Mouse (Mus musculus) bone marrow macrophage, adult 2 months (primary cell): ENCODE measurements around the gene Trpm3. TPM values are rescaled to one million over a fixed set of nuclear protein-coding genes. Genes with fewer than 3 reads are reported as not detected.

Experiments used
- H3K27ac ChIP-seq: 2 replicates; pipeline ENCODE4 v1.5.1; 2012; ENCODE audit warnings: low read depth, low read length; ENCODE audit not compliant: insufficient read depth
- H3K4me1 ChIP-seq: 2 replicates; pipeline ENCODE4 v1.6.1; 2012; ENCODE audit warnings: low read length; ENCODE audit not compliant: control insufficient read depth, insufficient read depth
- H3K4me3 ChIP-seq: 2 replicates; pipeline ENCODE4 v1.5.1; 2012; ENCODE audit warnings: mild to moderate bottlenecking, low read length, moderate library complexity; ENCODE audit not compliant: insufficient read depth
- CTCF ChIP-seq: IDR thresholded peaks from 2 replicates; pipeline ENCODE4 v1.5.1; 2012; ENCODE audit warnings: low read depth, mild to moderate bottlenecking, low read length, moderate library complexity
- POLR2A ChIP-seq: IDR thresholded peaks from 2 replicates; pipeline ENCODE4 v1.6.1; 2012; ENCODE audit warnings: mild to moderate bottlenecking, low read depth, low read length, borderline replicate concordance
- polyA plus RNA-seq: library from polyadenylated mRNA; stranded (reverse); fragments of >200 nt; gene quantifications from 2 replicates; pipeline ENCODE4 v1.2.4, GENCODE M21; 2012; ENCODE audit not compliant: missing spikeins, insufficient read depth, insufficient read length

Gene Trpm3
- polyA plus RNA-seq, 1 experiment = not detected

- H3K27ac ChIP-seq = no peak overlapping the region
- TF ChIP-seq POLR2A (no peak), CTCF (no peak)
Observed at GRCm38 (mm10) chr19:22940956-22941355, 802.1 kb downstream of the Trpm3 start.

GRCm38 (mm10) chr19:22952480-22952879 lies 813.6 kb downstream of the Trpm3 start:
- no peak overlapping the region for H3K4me3 ChIP-seq
- no peak overlapping the region for H3K27ac ChIP-seq
- TF ChIP-seq POLR2A = no peak
- no peak for TF ChIP-seq CTCF
- H3K4me1 ChIP-seq = no peaks in the 10 kb centered on the region

More at GRCm38 (mm10) chr19:22940956-22941355, 802.1 kb downstream of the Trpm3 start:
- no peaks in the 10 kb centered on the region for H3K4me1 ChIP-seq
- no peak overlapping the region for H3K4me3 ChIP-seq

- TF ChIP-seq CTCF (no peak), POLR2A (no peak)
- H3K4me3 ChIP-seq = no peak overlapping the region
- H3K27ac ChIP-seq = no peak overlapping the region
- H3K4me1 ChIP-seq = no peaks in the 10 kb centered on the region
Observed at GRCm38 (mm10) chr19:22953191-22953590, 814.3 kb downstream of the Trpm3 start.

GRCm38 (mm10) chr19:22958414-22958813 lies 819.6 kb downstream of the Trpm3 start:
- H3K27ac ChIP-seq = no peak overlapping the region
- no peaks in the 10 kb centered on the region for H3K4me1 ChIP-seq
- no peak for TF ChIP-seq CTCF
- TF ChIP-seq POLR2A = no peak
- no peak overlapping the region for H3K4me3 ChIP-seq

GRCm38 (mm10) chr19:22960450-22961265 lies 821.8 kb downstream of the Trpm3 start:
- Histone ChIP-seq H3K27ac (no peak overlapping the region), H3K4me1 (no peaks in the 10 kb centered on the region), H3K4me3 (no peak overlapping the region)
- TF ChIP-seq POLR2A = no peak
- no peak for TF ChIP-seq CTCF

GRCm38 (mm10) chr19:22962001-22962708 lies 823.3 kb downstream of the Trpm3 start:
- TF ChIP-seq POLR2A (no peak), CTCF (no peak)
- no peak overlapping the region for H3K4me3 ChIP-seq
- H3K4me1 ChIP-seq = no peaks in the 10 kb centered on the region

GRCm38 (mm10) chr19:22962731-22963130 lies 823.9 kb downstream of the Trpm3 start:
- Histone ChIP-seq H3K4me1 (no peaks in the 10 kb centered on the region), H3K4me3 (no peak overlapping the region), H3K27ac (no peak overlapping the region)
- no peak for TF ChIP-seq CTCF
- no peak for TF ChIP-seq POLR2A

More at GRCm38 (mm10) chr19:22962001-22962708, 823.3 kb downstream of the Trpm3 start:
- H3K27ac ChIP-seq = no peak overlapping the region

- TF ChIP-seq POLR2A (no peak), CTCF (no peak)
- H3K4me3 ChIP-seq = no peak overlapping the region
- H3K4me1 ChIP-seq = no peaks in the 10 kb centered on the region
- H3K27ac ChIP-seq = no peak overlapping the region
Observed at GRCm38 (mm10) chr19:22963726-22964398, 825.0 kb downstream of the Trpm3 start.

- H3K27ac ChIP-seq = no peak overlapping the region
Observed at GRCm38 (mm10) chr19:22965470-22965869, 826.6 kb downstream of the Trpm3 start.

GRCm38 (mm10) chr19:22973294-22973693 lies 834.4 kb downstream of the Trpm3 start:
- Histone ChIP-seq H3K4me3 (no peak overlapping the region), H3K4me1 (no peaks in the 10 kb centered on the region), H3K27ac (no peak overlapping the region)
- TF ChIP-seq POLR2A = no peak
- no peak for TF ChIP-seq CTCF

More at GRCm38 (mm10) chr19:22965470-22965869, 826.6 kb downstream of the Trpm3 start:
- no peak for TF ChIP-seq CTCF
- no peak for TF ChIP-seq POLR2A
- no peaks in the 10 kb centered on the region for H3K4me1 ChIP-seq
- H3K4me3 ChIP-seq = no peak overlapping the region
